ENCODE assay signal across 8 mouse cellular contexts in the genomic region with DNA sequence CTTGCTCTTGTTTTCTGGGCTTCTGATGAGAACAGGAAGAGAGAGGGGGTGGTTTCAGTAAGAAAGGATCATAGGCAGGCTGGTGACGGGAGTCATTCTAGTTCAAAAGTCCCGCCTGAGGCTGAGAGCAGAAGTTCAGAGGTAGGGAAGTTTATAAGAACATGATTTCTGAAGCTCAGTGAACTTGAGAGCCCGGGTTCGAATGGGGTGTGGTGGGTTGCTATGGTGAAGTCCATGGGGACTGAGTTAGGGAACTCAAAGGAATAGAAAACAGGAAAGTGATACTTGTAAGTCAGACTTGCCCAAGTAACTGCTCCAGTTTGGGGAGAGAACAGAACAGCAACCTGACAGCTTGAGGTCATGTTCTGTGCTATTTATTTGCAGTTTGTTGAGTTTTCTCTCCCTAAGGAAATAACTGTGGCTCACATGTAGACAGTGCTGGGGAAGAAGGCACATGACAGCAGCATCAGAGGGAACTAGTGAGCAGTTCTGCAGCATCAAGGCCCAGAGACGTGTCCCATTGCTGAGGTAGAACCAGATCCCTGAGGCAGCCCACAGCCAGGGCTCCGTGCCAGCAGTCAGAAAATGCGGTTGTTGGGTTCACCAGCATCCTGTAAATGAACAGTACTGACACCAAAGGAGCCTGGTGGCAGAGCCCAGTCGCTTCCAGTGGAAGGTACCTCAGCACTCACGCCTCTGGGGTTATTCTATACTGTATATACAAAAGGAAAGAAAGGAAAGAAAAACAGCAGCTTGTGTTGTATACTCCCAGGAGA. TPM values are rescaled to one million over a fixed set of nuclear protein-coding genes. Genes with fewer than 3 reads are reported as not detected.
A peak's percentile ranks its signal among the peaks of the same experiment; 100 is the strongest.
DNase-seq lines count a peak whose midpoint lies in the region; ATAC-seq and TF ChIP-seq lines count a peak whose summit lies in the region.

No protein-coding gene starts in this region.

- no peaks in the 10 kb centered on the region; the same call in 1 of the 2 replicates for H3K79me2 ChIP-seq in CH12.LX (replicated peaks; ENCODE audit: control insufficient read depth, extremely low read depth, insufficient read depth, poor library complexity, severe bottlenecking)

- H3K27me3 ChIP-seq in kidney, embryonic 16.5 days (ENCODE audit: insufficient read depth, low read length), result no peaks in the 10 kb centered on the region
- no peaks in the 10 kb centered on the region for H3K27me3 ChIP-seq in CH12.LX (replicated peaks)
- H3K27me3 ChIP-seq in hindbrain, embryonic 14.5 days (ENCODE audit: control insufficient read depth, insufficient read depth, low read length), result no peaks in the 10 kb centered on the region

- no peak overlapping the region for H3K4me2 ChIP-seq in kidney, embryonic 16.5 days (replicated peaks; ENCODE audit: low read depth, low read length)
- no peak overlapping the region for H3K4me2 ChIP-seq in CH12.LX (ENCODE audit: insufficient read depth, low read depth, poor library complexity, severe bottlenecking)
- H3K4me2 ChIP-seq in hindbrain, embryonic 14.5 days (replicated peaks), result no peak overlapping the region

- no peaks in the 10 kb centered on the region for H3K36me3 ChIP-seq in kidney, embryonic 16.5 days (ENCODE audit: insufficient read depth, low read length)
- peaks cover 0 to 34% of the 10 kb centered on the region in 2 experiments for H3K36me3 ChIP-seq in CH12.LX (replicated peaks in 1 of 2; ENCODE audit: control insufficient read depth in 1 of 2, insufficient read depth in 1 of 2, low read length in 1 of 2)
- no peaks in the 10 kb centered on the region for H3K36me3 ChIP-seq in hindbrain, embryonic 14.5 days (replicated peaks; ENCODE audit: control insufficient read depth, insufficient read depth)

- intact Hi-C loops in left cerebral cortex, postnatal 25 days (cut with DNase I), result no loop called here

- H3K27ac ChIP-seq in kidney, embryonic 16.5 days (ENCODE audit: low read length), result no peak overlapping the region
- no peak overlapping the region for H3K27ac ChIP-seq in CH12.LX (ENCODE audit: insufficient read depth, low read depth)
- H3K27ac ChIP-seq in hindbrain, embryonic 14.5 days, result peak overlapping the region; percentile 15; the same call in 1 of the 2 replicates

- dilution Hi-C loops in CH12.LX (cut with MboI; ENCODE audit: extremely low pct_ligation_motif_present, extremely low pct_unique_long_range_greater_than_20kb, low sequenced_read_pairs), result no loop called here

- H3K9ac ChIP-seq in kidney, embryonic 16.5 days (replicated peaks; ENCODE audit: low read length), result no peak overlapping the region
- no peak overlapping the region for H3K9ac ChIP-seq in CH12.LX (ENCODE audit: insufficient read depth, low read depth)
- no peak overlapping the region for H3K9ac ChIP-seq in hindbrain, embryonic 14.5 days

- no peak for TF ChIP-seq RAD21 in CH12.LX (IDR thresholded peaks at IDR 0.05; ENCODE audit: low read depth, low read length)

- TF ChIP-seq POLR2A in CH12.LX (IDR thresholded peaks at IDR 0.05; ENCODE audit: low read depth, low read length), result no peak

- no peak overlapping the region for H3K4me3 ChIP-seq in kidney, embryonic 16.5 days (ENCODE audit: low read length)
- H3K4me3 ChIP-seq in CH12.LX (replicated peaks in 1 of 3; ENCODE audit: low read depth in 2 of 3, low read length in 2 of 3, poor library complexity in 1 of 3), result no peak overlapping the region
- no peak overlapping the region for H3K4me3 ChIP-seq in hindbrain, embryonic 14.5 days (replicated peaks; ENCODE audit: low read length)

- H3K9me3 ChIP-seq in kidney, embryonic 16.5 days (ENCODE audit: low read length), result no peaks in the 10 kb centered on the region
- no peaks in the 10 kb centered on the region for H3K9me3 ChIP-seq in CH12.LX (replicated peaks; ENCODE audit: low read length)
- H3K9me3 ChIP-seq in hindbrain, embryonic 14.5 days (ENCODE audit: control insufficient read depth, low read length), result no peaks in the 10 kb centered on the region

- 28% methylated on average over 9 of the region's 9 CpGs for WGBS in kidney, embryonic 16.5 days
- WGBS in hindbrain, embryonic 14.5 days, result 58% methylated on average over 9 of the region's 9 CpGs

- DNase-seq in kidney, adult 11 months, result no peak
- DNase-seq in CH12.LX (ENCODE audit: extremely low read depth), result peak; percentile 50
- DNase-seq in cerebellum, adult 9-11 months, result peak; percentile 62
- DNase-seq in hindbrain, embryonic 14.5 days (ENCODE audit: low spot score), result no peak
- DNase-seq in naive thymus-derived CD4-positive, alpha-beta T cell, adult 2 months (ENCODE audit: low read depth), result peak; percentile 75
- DNase-seq in frontal cortex, adult 2 months (ENCODE audit: extremely low spot score in 1 of 2, low spot score in 1 of 2), result no peak
- no peak for DNase-seq in left cerebral cortex, postnatal 25 days (ENCODE audit: low spot score in 2 of 2)

- in situ Hi-C loops in CH12.LX (cut with MboI; ENCODE audit: low pct_ligation_motif_present, low pct_unique_long_range_greater_than_20kb, low sequenced_read_pairs), result no loop called here

- ATAC-seq in kidney, embryonic 16.5 days (ENCODE audit: low FRiP score, low TSS enrichment), result peak; percentile 19; the same call in 1 of the 2 replicates
- no peak for ATAC-seq in hindbrain, embryonic 14.5 days (ENCODE audit: low FRiP score)

- no peak for TF ChIP-seq CTCF in CH12.LX (conservative IDR thresholded peaks at IDR 0.05 in 1 of 2, IDR thresholded peaks at IDR 0.05 in 1 of 2; ENCODE audit: low read depth in 2 of 2, low read length in 2 of 2)

- H3K4me1 ChIP-seq in kidney, embryonic 16.5 days (ENCODE audit: insufficient read depth, low read length), result peaks cover 33% of the 10 kb centered on the region
- peaks cover 3 to 40% of the 10 kb centered on the region in 2 experiments; a peak in 3 of 4 replicates for H3K4me1 ChIP-seq in CH12.LX (ENCODE audit: control insufficient read depth in 1 of 2, insufficient read depth in 2 of 2)
- peaks cover 51% of the 10 kb centered on the region for H3K4me1 ChIP-seq in hindbrain, embryonic 14.5 days (replicated peaks; ENCODE audit: control insufficient read depth, insufficient read depth, low read length)

- TF ChIP-seq EP300 in CH12.LX (IDR thresholded peaks at IDR 0.05; ENCODE audit: low read length), result no peak

TF ChIP-seq in CH12.LX, 34 proteins besides CTCF, POLR2A, EP300 and RAD21:
- no peak for TF ChIP-seq SIN3A (IDR thresholded peaks at IDR 0.05; ENCODE audit: low read length)
- TF ChIP-seq IRF4 (IDR thresholded peaks at IDR 0.05; ENCODE audit: low read depth, low read length), result no peak
- no peak for TF ChIP-seq CHD2 (IDR thresholded peaks at IDR 0.05; ENCODE audit: low read length)
- no peak for TF ChIP-seq NRF1 (IDR thresholded peaks at IDR 0.05; ENCODE audit: low read depth, low read length)
- TF ChIP-seq TCF12 (IDR thresholded peaks at IDR 0.05; ENCODE audit: low read depth, low read length), result no peak
- TF ChIP-seq USF1 (IDR thresholded peaks at IDR 0.05; ENCODE audit: low read depth, low read length), result no peak
- TF ChIP-seq POLR2AphosphoS2 (IDR thresholded peaks at IDR 0.05; ENCODE audit: low read depth, low read length), result no peak
- TF ChIP-seq MAZ (IDR thresholded peaks at IDR 0.05; ENCODE audit: low read depth, low read length), result no peak
- no peak for TF ChIP-seq MEF2A (IDR thresholded peaks at IDR 0.05; ENCODE audit: borderline replicate concordance, low read depth, low read length)
- no peak for TF ChIP-seq HCFC1 (IDR thresholded peaks at IDR 0.05; ENCODE audit: low read depth, low read length)
- TF ChIP-seq JUND (conservative IDR thresholded peaks at IDR 0.05; ENCODE audit: low read depth, low read length), result no peak
- no peak for TF ChIP-seq MAFK (IDR thresholded peaks at IDR 0.05; ENCODE audit: insufficient replicate concordance, low read length)
- no peak for TF ChIP-seq ETS1 (conservative IDR thresholded peaks at IDR 0.05; ENCODE audit: low read depth, low read length)
- TF ChIP-seq KAT2A (IDR thresholded peaks at IDR 0.05; ENCODE audit: insufficient replicate concordance, low read length), result no peak
- TF ChIP-seq UBTF (IDR thresholded peaks at IDR 0.05; ENCODE audit: low read depth, low read length), result no peak
- TF ChIP-seq TBP (conservative IDR thresholded peaks at IDR 0.05; ENCODE audit: low read depth, low read length), result no peak

RNA-seq across cellular contexts. Expression of gene Fyn, which starts 52.4 kb away (rescaled TPM):
- 22.4 and 26.1 TPM in 2 replicates for polyA plus RNA-seq in kidney, embryonic 16.5 days (2015; fragmentation: Nextera tagmentation; extraction: Ambion mirVana)
- total RNA-seq in CH12.LX (2012; rRNA removed), result 9.5 and 14.9 TPM in 2 replicates
- total RNA-seq in CH12.LX (2014; rRNA removed), result 17.4 and 19.9 TPM in 2 replicates
- 42.4 and 43.9 TPM in 2 replicates for polyA plus RNA-seq in CH12.LX (2012; ENCODE audit: insufficient read length, low read depth)
- 105 and 112 TPM in 2 replicates for polyA plus RNA-seq in hindbrain, embryonic 14.5 days (2014; fragmentation: Nextera tagmentation; extraction: Ambion mirVana)
- 127 and 145 TPM in 2 replicates for polyA plus RNA-seq in frontal cortex, adult 2 months (2012; rRNA removed)
- 100 to 1,000 TPM; 128 to 136 TPM for total RNA-seq in left cerebral cortex, postnatal 25 days (2021)

Comparison
In these comparisons a context has a peak if more than half of its experiments do, and no peak if none do; other contexts are left out.
1. DNase-seq: peak in CH12.LX (single experiment), cerebellum, adult 9-11 months (single experiment) and naive thymus-derived CD4-positive, alpha-beta T cell, adult 2 months (single experiment); none in kidney, adult 11 months (single experiment), hindbrain, embryonic 14.5 days (single experiment), frontal cortex, adult 2 months (0 of 2) and left cerebral cortex, postnatal 25 days (0 of 2).